Mouse (Mus musculus) CH12.LX (cell line): Measurements from ENCODE around the gene St3gal3. TPM values are rescaled to one million over a fixed set of nuclear protein-coding genes. Genes with fewer than 3 reads are reported as not detected.

Experiments used
- DNase-seq: peaks from one replicate; pipeline ENCODE4 v3.0.0-alpha.2; 2013; ENCODE audit errors: extremely low read depth
- H3K27ac ChIP-seq: 2 replicates; pipeline ENCODE4 v1.5.1; 2012; ENCODE audit warnings: low read depth, mild to moderate bottlenecking, control low read depth, moderate library complexity; ENCODE audit not compliant: insufficient read depth
- H3K27me3 ChIP-seq: replicated peaks from 2 replicates; pipeline ENCODE3; 2012; ENCODE audit warnings: inconsistent platforms
- H3K36me3 ChIP-seq, 2 experiments: replicated peaks in 1 of 2; 2 replicates each; pipeline versions ENCODE3 to v1.6.1; 2012; ENCODE audit warnings: inconsistent platforms in 1 of 2, low read length in 1 of 2, mild to moderate bottlenecking in 1 of 2, mixed read lengths in 1 of 2, moderate library complexity in 1 of 2; ENCODE audit not compliant: control insufficient read depth in 1 of 2, insufficient read depth in 1 of 2
- H3K4me1 ChIP-seq, 2 experiments: 2 replicates each; pipeline ENCODE4 v1.6.1; 2012; ENCODE audit warnings: inconsistent platforms in 1 of 2, moderate library complexity in 1 of 2; ENCODE audit not compliant: insufficient read depth in 2 of 2, control insufficient read depth in 1 of 2
- H3K4me2 ChIP-seq: 2 replicates; pipeline ENCODE4 v1.6.1; 2012; ENCODE audit warnings: low read depth, mild to moderate bottlenecking, control low read depth; ENCODE audit not compliant: poor library complexity, insufficient read depth, severe bottlenecking
- H3K4me3 ChIP-seq, 3 experiments: fragments of 150-350 bp in 1 of 3; sonication (generic) in 1 of 3; replicated peaks in 1 of 3; 2 replicates each; pipeline versions ENCODE3 to v1.5.1; 2011 to 2012; ENCODE audit warnings: low read depth in 2 of 3, low read length in 2 of 3, mild to moderate bottlenecking in 2 of 3, moderate library complexity in 2 of 3, control low read depth in 1 of 3, improper control_type of control experiment in 1 of 3, inconsistent platforms in 1 of 3, mixed read lengths in 1 of 3; ENCODE audit not compliant: poor library complexity in 1 of 3
- H3K79me2 ChIP-seq: replicated peaks from 2 replicates; pipeline ENCODE4 v1.6.1; 2012; ENCODE audit warnings: mild to moderate bottlenecking, moderate library complexity; ENCODE audit not compliant: control insufficient read depth, poor library complexity, insufficient read depth, severe bottlenecking; ENCODE audit errors: extremely low read depth
- H3K9ac ChIP-seq: 2 replicates; pipeline ENCODE4 v1.6.1; 2012; ENCODE audit warnings: low read depth, mild to moderate bottlenecking, control low read depth, moderate library complexity; ENCODE audit not compliant: insufficient read depth
- H3K9me3 ChIP-seq: replicated peaks from 2 replicates; pipeline ENCODE3; 2012; ENCODE audit warnings: low read length, inconsistent platforms, mixed read lengths
- BHLHE40 ChIP-seq: IDR thresholded peaks from 2 replicates; pipeline ENCODE4 v1.6.1; 2011; ENCODE audit warnings: mild to moderate bottlenecking, low read depth, low read length, improper control_type of control experiment
- CHD1 ChIP-seq: IDR thresholded peaks from 2 replicates; pipeline ENCODE4 v1.6.1; 2012; ENCODE audit warnings: low read depth, low read length, improper control_type of control experiment, inconsistent platforms
- ELF1 ChIP-seq: IDR thresholded peaks from 2 replicates; pipeline ENCODE4 v1.6.1; 2014; ENCODE audit warnings: low read depth, mild to moderate bottlenecking, inconsistent platforms, low read length, improper control_type of control experiment
- ETS1 ChIP-seq: conservative IDR thresholded peaks from 2 replicates; pipeline ENCODE4 v1.6.1; 2012; ENCODE audit warnings: low read depth, mild to moderate bottlenecking, inconsistent platforms, low read length, improper control_type of control experiment, moderate library complexity
- GABPA ChIP-seq: IDR thresholded peaks from 2 replicates; pipeline ENCODE4 v1.6.1; 2012; ENCODE audit warnings: low read depth, low read length, improper control_type of control experiment, inconsistent platforms; ENCODE audit not compliant: insufficient replicate concordance
- HCFC1 ChIP-seq: IDR thresholded peaks from 2 replicates; pipeline ENCODE4 v1.6.1; 2012; ENCODE audit warnings: low read depth, mild to moderate bottlenecking, inconsistent platforms, low read length, improper control_type of control experiment
- IRF4 ChIP-seq: IDR thresholded peaks from 2 replicates; pipeline ENCODE4 v1.6.1; 2014; ENCODE audit warnings: low read depth, mild to moderate bottlenecking, inconsistent platforms, low read length, improper control_type of control experiment
- KAT2A ChIP-seq: IDR thresholded peaks from 2 replicates; pipeline ENCODE4 v1.6.1; 2012; ENCODE audit warnings: low read length, improper control_type of control experiment, inconsistent platforms; ENCODE audit not compliant: insufficient replicate concordance
- MAFK ChIP-seq: IDR thresholded peaks from 2 replicates; pipeline ENCODE4 v1.6.1; 2011; ENCODE audit warnings: low read length, improper control_type of control experiment; ENCODE audit not compliant: insufficient replicate concordance
- MAX ChIP-seq: IDR thresholded peaks from 2 replicates; pipeline ENCODE4 v1.6.1; 2011; ENCODE audit warnings: low read length, improper control_type of control experiment
- MAZ ChIP-seq: IDR thresholded peaks from 2 replicates; pipeline ENCODE4 v1.6.1; 2012; ENCODE audit warnings: low read depth, mild to moderate bottlenecking, inconsistent platforms, low read length, improper control_type of control experiment, moderate library complexity
- MEF2A ChIP-seq: IDR thresholded peaks from 2 replicates; pipeline ENCODE4 v1.6.1; 2014; ENCODE audit warnings: low read depth, mild to moderate bottlenecking, inconsistent platforms, low read length, improper control_type of control experiment, borderline replicate concordance
- MXI1 ChIP-seq: IDR thresholded peaks from 2 replicates; pipeline ENCODE4 v1.6.1; 2011; ENCODE audit warnings: mild to moderate bottlenecking, low read depth, low read length, improper control_type of control experiment
- MYC ChIP-seq: IDR thresholded peaks from 2 replicates; pipeline ENCODE4 v1.6.1; 2011; ENCODE audit warnings: low read depth, mild to moderate bottlenecking, improper control_type of control experiment, low read length
- NELFE ChIP-seq: IDR thresholded peaks from 2 replicates; pipeline ENCODE4 v1.6.1; 2011; ENCODE audit warnings: low read depth, low read length, improper control_type of control experiment
- NRF1 ChIP-seq: IDR thresholded peaks from 2 replicates; pipeline ENCODE4 v1.6.1; 2014; ENCODE audit warnings: low read depth, mild to moderate bottlenecking, inconsistent platforms, low read length, improper control_type of control experiment, moderate library complexity
- PAX5 ChIP-seq: IDR thresholded peaks from 2 replicates; pipeline ENCODE4 v1.6.1; 2012; ENCODE audit warnings: low read length, inconsistent platforms, mixed read lengths
- POLR2AphosphoS2 ChIP-seq: IDR thresholded peaks from 2 replicates; pipeline ENCODE4 v1.6.1; 2011; ENCODE audit warnings: low read depth, low read length, improper control_type of control experiment
- RCOR1 ChIP-seq: conservative IDR thresholded peaks from 2 replicates; pipeline ENCODE4 v1.6.1; 2012; ENCODE audit warnings: low read depth, mild to moderate bottlenecking, inconsistent platforms, low read length, improper control_type of control experiment
- SIN3A ChIP-seq: IDR thresholded peaks from 2 replicates; pipeline ENCODE4 v1.6.1; 2012; ENCODE audit warnings: low read length, improper control_type of control experiment, inconsistent platforms
- SMC3 ChIP-seq: IDR thresholded peaks from 2 replicates; pipeline ENCODE4 v1.6.1; 2011; ENCODE audit warnings: low read depth, low read length, improper control_type of control experiment
- TBP ChIP-seq: conservative IDR thresholded peaks from 2 replicates; pipeline ENCODE4 v1.6.1; 2011; ENCODE audit warnings: low read depth, low read length, improper control_type of control experiment
- TCF12 ChIP-seq: IDR thresholded peaks from 2 replicates; pipeline ENCODE4 v1.6.1; 2014; ENCODE audit warnings: low read depth, mild to moderate bottlenecking, inconsistent platforms, low read length, improper control_type of control experiment
- UBTF ChIP-seq: IDR thresholded peaks from 2 replicates; pipeline ENCODE4 v1.6.1; 2012; ENCODE audit warnings: low read depth, mild to moderate bottlenecking, inconsistent platforms, low read length, improper control_type of control experiment, moderate library complexity
- USF1 ChIP-seq: IDR thresholded peaks from 2 replicates; pipeline ENCODE4 v1.6.1; 2014; ENCODE audit warnings: low read depth, mild to moderate bottlenecking, inconsistent platforms, low read length, improper control_type of control experiment
- USF2 ChIP-seq: conservative IDR thresholded peaks from 2 replicates; pipeline ENCODE4 v1.6.1; 2011; ENCODE audit warnings: low read depth, low read length, improper control_type of control experiment
- ZC3H11A ChIP-seq: IDR thresholded peaks from 2 replicates; pipeline ENCODE4 v1.6.1; 2012; ENCODE audit warnings: low read depth, mild to moderate bottlenecking, inconsistent platforms, low read length, improper control_type of control experiment
- ZKSCAN1 ChIP-seq: IDR thresholded peaks from 2 replicates; pipeline ENCODE4 v1.6.1; 2012; ENCODE audit warnings: low read depth, inconsistent platforms, low read length, improper control_type of control experiment, borderline replicate concordance
- ZMIZ1 ChIP-seq: IDR thresholded peaks from 2 replicates; pipeline ENCODE4 v1.6.1; 2012; ENCODE audit warnings: low read depth, mild to moderate bottlenecking, inconsistent platforms, low read length, improper control_type of control experiment
- dilution Hi-C: fragments of 300-500 bp; cut with MboI; formaldehyde crosslinking; loops from 2 replicates; pipeline ENCODE4 v1.14.3; 2020; ENCODE audit warnings: low sequenced_read_pairs; ENCODE audit not compliant: extremely low pct_unique_long_range_greater_than_20kb, extremely low pct_ligation_motif_present
- in situ Hi-C: fragments of 300-500 bp; cut with MboI; formaldehyde crosslinking; loops from 3 replicates; pipeline ENCODE4 v1.14.3; 2019; ENCODE audit warnings: low sequenced_read_pairs, low pct_ligation_motif_present, low pct_unique_long_range_greater_than_20kb, mixed read lengths
- polyA plus RNA-seq: library from polyadenylated mRNA; unstranded; fragments of >175 nt; gene quantifications from 2 replicates; pipeline ENCODE4 v1.2.1, GENCODE M21; 2012; ENCODE audit warnings: low read depth; ENCODE audit not compliant: insufficient read length
- total RNA-seq, 2 experiments: library from RNA; depleted of rRNA; stranded (reverse); fragments of 300-350 nt in 1 of 2; fragments of >200 nt in 1 of 2; gene quantifications; 2 replicates each; pipeline ENCODE4 v1.2.3; 2012 to 2014

Gene St3gal3
- total and polyA plus RNA-seq, 3 experiments = 7.1 to 10.1 (median 8.2) TPM

DNA sequence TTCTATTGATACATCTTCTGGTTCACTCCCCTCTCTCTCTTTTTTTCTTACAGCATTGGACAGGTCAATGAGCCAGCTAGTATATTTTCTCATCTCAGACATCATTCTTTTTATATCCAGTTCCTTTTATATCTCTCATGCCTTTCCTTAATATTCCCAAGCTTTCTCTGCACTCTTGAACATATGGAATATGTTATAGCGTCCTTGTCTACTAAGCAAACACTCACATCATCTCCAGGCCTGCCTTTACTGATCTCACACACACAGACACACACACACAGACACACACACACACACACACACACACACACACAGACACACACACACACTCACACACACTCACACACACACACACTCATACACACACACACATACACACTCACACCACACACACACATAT, 96.7 kb downstream of the St3gal3 start:
- no peaks in the 10 kb centered on the region for H3K27me3 ChIP-seq
- no peak overlapping the region for H3K4me2 ChIP-seq
- H3K4me3 ChIP-seq = no peak overlapping the region
- H3K27ac ChIP-seq = no peak overlapping the region
- H3K36me3 ChIP-seq = peaks cover 0 to 6% of the 10 kb centered on the region in 2 experiments
- no peak for DNase-seq
- dilution Hi-C loops (no loop called here), in situ Hi-C loops (no loop called here)
- H3K9ac ChIP-seq = no peak overlapping the region
- no peaks in the 10 kb centered on the region for H3K79me2 ChIP-seq
- TF ChIP-seq SIN3A (no peak), ELF1 (no peak), CHD1 (no peak), ZKSCAN1 (no peak), MEF2A (no peak), ETS1 (no peak), MAX (no peak), NELFE (no peak), ZC3H11A (no peak), MXI1 (no peak), MAZ (no peak), GABPA (no peak), USF1 (no peak), POLR2AphosphoS2 (no peak), MAFK (no peak), ZMIZ1 (no peak), PAX5 (no peak), BHLHE40 (no peak)
- H3K9me3 ChIP-seq = no peaks in the 10 kb centered on the region
- no peaks in the 10 kb centered on the region for H3K4me1 ChIP-seq

DNA sequence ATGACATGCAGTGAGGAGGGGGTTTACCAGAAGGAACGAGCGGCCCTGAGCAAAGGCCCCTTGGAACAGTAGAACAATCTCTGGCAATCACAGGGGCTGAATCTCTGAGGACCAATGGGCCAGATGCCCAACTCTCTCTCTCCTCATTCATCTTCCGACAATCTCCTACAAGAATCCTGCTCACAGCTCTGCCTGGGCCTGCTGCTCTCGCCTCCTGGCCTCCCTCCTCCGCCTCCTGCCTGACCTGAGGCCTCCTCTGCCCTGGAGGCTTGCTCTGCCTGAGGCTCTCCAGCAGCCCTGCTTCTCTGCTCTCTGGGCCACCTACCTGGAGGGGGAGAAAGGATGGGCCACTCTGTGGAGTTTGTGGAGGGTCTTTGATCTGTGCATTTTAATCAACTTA, 97.3 kb downstream of the St3gal3 start:
- dilution Hi-C loops (no loop called here), in situ Hi-C loops (no loop called here)
- no peak for DNase-seq
- Histone ChIP-seq H3K9me3 (no peaks in the 10 kb centered on the region), H3K79me2 (no peaks in the 10 kb centered on the region), H3K9ac (no peak overlapping the region), H3K4me1 (no peaks in the 10 kb centered on the region), H3K36me3 (peaks cover 0 to 6% of the 10 kb centered on the region in 2 experiments), H3K27ac (no peak overlapping the region), H3K27me3 (no peaks in the 10 kb centered on the region), H3K4me2 (no peak overlapping the region), H3K4me3 (no peak overlapping the region)
- TF ChIP-seq TBP (no peak), RCOR1 (no peak), TCF12 (no peak), KAT2A (no peak), MXI1 (no peak), SMC3 (no peak), POLR2AphosphoS2 (no peak), MAZ (no peak), NRF1 (no peak), MYC (no peak), UBTF (no peak), GABPA (no peak), HCFC1 (no peak), IRF4 (no peak), USF2 (no peak), ZMIZ1 (no peak)
